Mouse (Mus musculus) T-helper 2 cell (primary cell): ENCODE measurements around the gene Serpina3m.
"Not testable (repeated sequence)": the region's sequence is repeated elsewhere in the genome, so short reads cannot be mapped to it uniquely, and the experiment has no call there.

Experiments used
- in situ Hi-C: fragments of 300-600 bp; cut with MboI, MseI; formaldehyde crosslinking; loops from one replicate; pipeline ENCODE4 v1.15.1; 2025; ENCODE audit warnings: high pct_unique_total_duplicates

The Serpina3m gene

GRCm38 (mm10) chr12:104388477-104388876 lies 50.2 kb downstream of the Serpina3m start:
- in situ Hi-C loops, result no loop called here

DNA sequence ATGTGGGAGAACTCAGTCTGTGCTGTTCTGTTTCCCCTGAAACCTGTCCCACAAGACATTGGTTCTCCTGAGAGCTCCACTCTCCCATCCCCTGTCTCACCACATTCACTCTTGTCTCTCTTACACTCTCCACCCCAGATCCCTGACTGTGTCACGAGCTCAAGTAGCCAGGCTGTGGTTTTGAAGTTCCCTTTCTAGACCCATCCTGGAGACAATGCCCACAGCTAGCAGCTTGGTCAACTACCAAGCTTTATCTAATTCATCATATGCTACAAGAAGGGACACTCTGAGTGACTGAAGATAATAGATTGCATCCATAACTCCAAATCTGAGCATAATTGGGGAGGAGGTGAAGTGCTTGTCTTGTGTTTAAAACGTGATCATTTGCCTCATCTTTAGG lies 52.8 kb downstream of the Serpina3m start:
- in situ Hi-C loops, result not testable (repeated sequence)

DNA sequence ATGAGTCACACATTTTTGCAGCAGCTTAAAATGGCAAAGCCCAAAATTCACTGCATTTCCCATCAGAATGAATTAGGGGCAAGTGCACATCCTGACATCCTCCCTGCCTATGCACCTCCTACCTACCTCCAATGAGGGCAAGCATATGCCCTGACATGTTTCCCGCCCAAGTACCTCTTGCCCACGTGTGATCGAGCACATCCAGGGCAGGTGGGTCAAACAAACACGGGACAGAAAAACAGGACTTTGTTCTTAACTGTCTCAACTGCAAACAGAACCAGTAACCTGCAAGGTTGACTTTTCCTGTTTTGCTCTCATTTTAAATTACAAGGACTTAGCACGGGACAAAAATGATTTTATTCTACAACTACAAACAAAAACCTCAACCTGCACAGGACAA lies 65.7 kb downstream of the Serpina3m start:
- in situ Hi-C loops, result no loop called here

DNA sequence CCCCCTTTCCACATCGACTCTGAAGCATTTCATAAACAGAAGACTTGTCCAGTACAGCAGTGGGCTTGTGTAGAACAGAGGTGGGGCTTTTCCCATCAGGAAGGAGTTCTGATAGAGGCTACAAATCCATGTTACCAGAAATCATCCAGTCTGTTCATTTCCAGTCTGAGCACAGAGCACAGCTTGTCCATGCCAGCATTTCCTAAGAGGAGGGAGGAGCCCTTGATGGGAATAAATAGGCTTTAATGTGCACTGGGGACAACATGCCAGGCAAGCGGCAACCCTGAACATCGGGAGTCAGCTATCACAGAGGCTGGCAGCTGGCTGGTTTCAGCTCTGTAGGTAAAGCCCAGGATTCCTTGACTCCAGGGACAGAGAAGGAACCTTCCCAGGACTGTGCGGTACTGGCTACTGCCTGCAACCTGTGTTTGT lies 68.2 kb downstream of the Serpina3m start, which contains the start of gene Serpina3n:
Serpina3n (plus strand) TSS at position 276 of the 432 bp plus-strand sequence.
- in situ Hi-C loops, result no loop called here

DNA sequence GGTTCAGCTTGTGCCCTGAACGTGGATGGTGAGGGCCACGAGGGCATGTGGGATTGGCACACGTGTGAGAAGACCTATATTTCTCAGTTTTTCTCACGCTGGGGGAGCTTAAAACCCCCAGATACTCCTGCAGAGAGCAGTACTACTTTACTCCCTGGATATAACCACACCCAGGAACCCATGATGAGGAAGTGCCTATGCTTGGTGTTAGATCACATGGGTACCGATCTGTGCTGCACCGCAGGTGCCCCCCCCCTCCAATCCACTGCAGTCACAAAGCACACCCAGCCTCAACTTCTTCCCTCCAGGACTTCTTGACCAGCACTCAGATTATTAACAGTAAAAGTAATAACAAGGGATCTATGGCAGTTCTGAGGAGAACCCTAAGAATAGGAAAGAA lies 74.2 kb downstream of the Serpina3m start:
- in situ Hi-C loops, result loop anchor here (5.0 kb wide), 1 partner anchor 350 kb away; no protein-coding TSS in a partner anchor

DNA sequence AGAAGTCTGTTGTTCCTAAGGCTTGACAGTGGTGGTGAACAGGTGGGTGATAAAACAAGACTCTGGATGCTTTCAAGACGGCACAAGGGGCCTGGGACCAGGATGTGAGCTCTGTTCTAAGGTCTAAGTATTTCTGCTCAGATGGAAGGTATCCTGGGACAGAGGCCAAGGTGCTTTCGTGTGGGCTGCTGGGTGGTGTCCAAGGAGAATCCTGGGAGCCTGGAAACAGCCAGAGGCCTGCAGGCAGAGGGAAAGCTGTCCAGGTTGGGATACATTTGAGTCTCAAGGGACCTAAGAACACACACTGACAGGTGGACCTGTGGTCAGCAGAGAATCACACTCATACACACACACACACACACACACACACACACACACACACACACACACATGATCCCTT lies 76.3 kb downstream of the Serpina3m start:
- in situ Hi-C loops, result loop anchor here (5.0 kb wide), 1 partner anchor 352 kb away; no protein-coding TSS in a partner anchor

DNA sequence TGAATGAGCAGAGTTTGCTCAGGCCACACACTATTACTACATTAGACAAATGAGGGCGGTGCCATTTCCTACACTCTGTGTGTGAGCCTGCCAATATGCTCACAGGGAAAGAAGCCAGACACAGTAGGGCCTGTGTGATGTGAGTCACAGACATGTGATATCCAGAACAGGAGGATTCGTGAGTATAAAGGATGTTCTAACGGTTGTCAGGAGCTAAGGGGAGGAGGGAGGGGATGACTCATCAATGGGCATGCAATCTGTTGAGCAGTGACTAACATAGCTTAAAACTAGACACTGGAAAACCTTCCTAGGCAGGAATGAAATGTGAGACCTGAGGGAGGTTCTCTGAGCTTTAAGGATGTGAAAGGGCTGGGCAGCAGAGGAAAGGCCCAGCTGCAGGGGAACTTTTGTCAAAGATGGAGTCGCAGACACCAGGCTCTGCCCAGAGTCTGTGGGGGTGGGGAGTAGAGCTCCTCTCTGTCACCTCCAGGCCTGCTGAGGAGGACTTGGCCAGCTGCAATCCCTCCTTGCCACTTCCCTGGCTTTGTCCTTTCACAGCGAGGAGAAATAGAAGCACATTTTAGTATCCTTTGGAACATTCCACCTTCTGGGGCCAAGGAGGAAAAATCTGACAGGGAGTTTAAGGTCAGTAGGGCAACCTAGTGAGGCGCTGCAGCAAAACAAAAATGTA lies 77.5 kb downstream of the Serpina3m start:
- in situ Hi-C loops, result no loop called here

DNA sequence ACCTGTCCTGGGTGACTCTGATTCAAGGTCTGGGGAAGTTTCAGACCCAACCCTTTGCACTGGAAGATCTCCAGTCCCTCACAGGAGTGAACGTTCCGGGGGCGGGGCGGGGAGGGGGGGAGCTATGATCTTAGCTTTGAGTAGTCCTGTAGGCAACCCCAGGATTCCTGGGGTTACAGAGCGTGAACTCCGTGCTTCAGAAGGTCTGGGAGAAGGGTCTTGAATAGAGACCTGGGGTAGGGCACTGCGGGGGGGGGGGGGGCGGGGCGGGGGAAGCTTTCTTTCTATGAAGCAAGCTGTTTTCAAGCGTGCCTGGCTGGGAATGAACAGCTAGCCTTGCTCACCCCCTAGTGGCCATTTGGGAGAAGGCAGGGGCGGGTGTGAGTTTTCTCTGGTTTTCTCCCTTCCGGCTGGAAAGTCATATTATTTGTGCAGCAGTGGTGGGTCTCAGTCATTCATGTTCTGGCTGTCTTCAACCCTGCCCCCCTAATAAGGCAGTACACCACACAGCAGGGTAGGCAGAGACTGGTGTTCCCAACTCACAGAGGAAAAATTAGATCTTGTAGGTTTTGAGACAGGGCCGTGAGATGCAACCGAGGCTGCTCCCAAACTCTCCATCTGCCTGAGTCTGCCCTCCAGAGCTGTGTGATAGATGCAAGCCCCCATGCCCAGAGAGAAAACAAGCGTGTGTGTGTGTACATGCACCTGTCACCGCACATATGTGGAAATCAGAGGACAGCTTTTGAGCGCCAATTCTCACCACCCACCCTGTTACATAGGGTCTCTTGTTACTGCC lies 80.3 kb downstream of the Serpina3m start:
- in situ Hi-C loops, result no loop called here

- in situ Hi-C loops, result no loop called here
Observed at GRCm38 (mm10) chr12:104419136-104419462, 80.8 kb downstream of the Serpina3m start.

GRCm38 (mm10) chr12:104422615-104423392 lies 84.5 kb downstream of the Serpina3m start:
- in situ Hi-C loops, result loop anchor here (5.0 kb wide), 1 partner anchor 436 kb away; the partner anchor contains the start of gene Serpina11

DNA sequence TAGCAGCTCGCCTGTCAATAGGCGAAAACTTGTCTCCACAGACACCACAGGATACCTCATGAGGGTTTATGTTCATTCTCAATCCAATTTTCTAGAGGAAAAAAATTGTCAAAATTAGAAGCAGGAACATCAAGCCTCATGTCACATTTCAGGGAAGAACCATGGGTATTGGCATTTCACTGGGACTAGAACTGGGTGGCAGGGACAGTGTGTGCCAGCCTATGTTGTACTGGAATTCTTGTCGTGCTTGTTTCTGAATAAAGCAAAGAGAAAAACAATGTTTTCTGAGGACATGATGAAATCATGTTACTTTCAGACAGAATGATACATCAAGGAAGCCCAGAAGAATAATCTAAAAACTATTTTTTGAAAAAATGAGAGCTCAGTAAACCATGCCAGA lies 87.3 kb downstream of the Serpina3m start:
- in situ Hi-C loops, result no loop called here

DNA sequence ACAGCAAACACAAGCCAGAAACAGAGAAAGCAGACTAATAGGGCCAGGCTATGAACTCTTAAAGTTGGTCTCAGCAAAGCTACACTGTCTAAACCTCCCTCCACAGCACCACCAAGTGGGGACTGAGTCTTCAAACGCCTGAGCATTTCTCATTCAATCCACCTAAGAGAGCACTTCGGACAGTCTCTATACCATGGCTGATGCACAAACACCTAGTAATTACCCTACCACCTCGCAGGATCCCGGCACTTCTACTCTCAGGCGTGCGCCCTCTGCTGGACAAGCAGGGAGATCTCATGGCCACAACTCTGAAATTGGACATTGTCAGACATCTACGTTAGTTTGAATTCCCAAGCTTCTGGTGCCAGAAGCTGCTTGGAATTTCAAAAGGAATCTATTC lies 88.6 kb downstream of the Serpina3m start:
- in situ Hi-C loops, result no loop called here

- in situ Hi-C loops, result no loop called here
Observed at GRCm38 (mm10) chr12:104431359-104431758, 93.1 kb downstream of the Serpina3m start.

GRCm38 (mm10) chr12:104433214-104433613 lies 94.9 kb downstream of the Serpina3m start:
- in situ Hi-C loops, result no loop called here

- in situ Hi-C loops, result no loop called here
Observed at GRCm38 (mm10) chr12:104433951-104434735, 95.9 kb downstream of the Serpina3m start.

DNA sequence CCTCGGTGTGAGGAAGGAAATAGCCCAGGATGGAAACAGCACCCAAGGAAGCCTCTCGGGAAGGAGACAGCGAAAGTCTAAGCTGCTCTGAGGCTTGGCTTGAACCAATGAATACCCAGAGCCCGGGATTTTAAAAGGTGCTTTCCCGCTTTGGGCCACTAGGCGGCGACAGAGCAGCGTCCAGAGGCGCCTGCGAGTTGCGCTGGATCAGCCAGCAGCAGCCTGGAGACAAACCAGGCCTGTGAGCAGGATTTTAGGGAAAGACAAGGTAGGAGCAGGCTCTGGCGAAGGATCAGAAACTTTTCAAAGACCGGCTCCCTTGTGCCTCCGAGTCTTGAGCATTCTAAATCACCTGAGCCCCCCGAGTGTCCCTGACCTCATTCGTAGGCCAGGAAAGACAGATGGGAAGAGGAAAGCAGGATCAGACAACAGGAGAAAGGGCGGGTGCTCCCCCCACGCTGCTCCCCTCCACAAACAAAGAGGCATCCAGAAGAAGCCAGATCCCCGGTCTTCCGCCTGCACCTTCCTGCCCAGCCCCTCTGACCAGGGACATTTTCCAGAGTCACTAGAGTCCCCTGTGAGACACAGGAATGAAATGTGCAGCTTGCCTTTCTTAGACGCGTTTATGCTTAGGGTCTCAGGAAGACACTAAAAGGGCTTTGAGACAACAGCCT lies 101.9 kb downstream of the Serpina3m start:
- in situ Hi-C loops, result loop anchor here (10.0 kb wide), 1 partner anchor 495 kb away; no protein-coding TSS in a partner anchor

- in situ Hi-C loops, result loop anchor here (10.0 kb wide), 1 partner anchor 491 kb away; no protein-coding TSS in a partner anchor
Observed at GRCm38 (mm10) chr12:104443716-104444115, 105.4 kb downstream of the Serpina3m start.
